Mouse (Mus musculus): ENCODE measurements at regions not wholly inside any gene's neighbourhood (a gene's known extent, or its start where the extent isn't known, plus 50 kb on each side); places are given as distances from the start of the nearest gene placed in this dataset.

- TF ChIP-seq POLR2A (IDR thresholded peaks at IDR 0.05; ENCODE audit: insufficient read length, low read depth), result no peak
- no peak for TF ChIP-seq TCF12 (IDR thresholded peaks at IDR 0.05; ENCODE audit: insufficient read depth, poor library complexity, severe bottlenecking)
- no peak for TF ChIP-seq E2F4 (IDR thresholded peaks at IDR 0.05; ENCODE audit: insufficient read depth)
- TF ChIP-seq MYOD1 (IDR thresholded peaks at IDR 0.05; ENCODE audit: control insufficient read depth in 1 of 3, insufficient read length in 2 of 3, low read depth in 2 of 3), result no peak
- TF ChIP-seq POLR2AphosphoS2 (IDR thresholded peaks at IDR 0.05; ENCODE audit: insufficient read length, low read depth), result no peak
- no peak for TF ChIP-seq TCF3 (IDR thresholded peaks at IDR 0.05; ENCODE audit: insufficient read length, low read depth)
- TF ChIP-seq USF1 (IDR thresholded peaks at IDR 0.05; ENCODE audit: low read depth), result no peak
- TF ChIP-seq SRF (IDR thresholded peaks at IDR 0.05; ENCODE audit: control insufficient read depth, insufficient read length, low read depth), result no peak
- no peak for TF ChIP-seq MYOG (IDR thresholded peaks at IDR 0.05; ENCODE audit: control insufficient read depth in 1 of 3, insufficient read depth in 1 of 3, insufficient read length in 2 of 3, low read depth in 2 of 3)
Observed at GRCm38 (mm10) chr3:22008432-22008831, 68.0 kb upstream of the Tbl1xr1 start.
